Mouse (Mus musculus) mouse trophoblast stem cell (cell line): ENCODE measurements at regions not wholly inside any gene's neighbourhood (a gene's known extent, or its start where the extent isn't known, plus 50 kb on each side); places are given as distances from the start of the nearest gene placed in this dataset.

ENCODE experiments used
- in situ Hi-C, 2 experiments: fragments of 300-500 bp; cut with MseI, MboI; formaldehyde crosslinking; loops; 2 replicates in 1 of 2; 3 replicates in 1 of 2; pipeline ENCODE4 v1.15.1; 2025

DNA sequence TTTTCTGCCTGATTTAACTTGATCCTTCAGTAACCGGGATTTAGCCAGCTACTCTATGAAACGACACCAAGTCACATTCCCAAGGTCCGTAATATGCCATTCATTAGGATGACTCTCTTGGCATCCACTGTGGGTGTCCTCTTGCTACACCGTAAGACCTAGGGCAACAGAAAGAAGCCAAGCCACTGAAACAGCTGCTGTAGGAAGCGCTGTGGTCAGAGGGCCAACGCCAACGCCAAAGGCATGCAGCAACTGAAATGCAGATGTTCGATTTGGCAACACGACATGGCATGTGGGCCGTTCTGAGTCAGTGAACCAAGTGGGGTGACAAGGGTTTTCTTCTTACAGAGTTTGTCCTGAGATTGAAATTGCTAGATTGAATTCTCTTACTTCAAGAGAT lies 527.9 kb upstream of the Mpdz start:
- in situ Hi-C loops: no loop called here

- in situ Hi-C loops: no loop called here
Measured at GRCm38 (mm10) chr4:81969621-81970115, 527.1 kb upstream of the Mpdz start.

GRCm38 (mm10) chr4:81966054-81966623 lies 523.5 kb upstream of the Mpdz start:
- in situ Hi-C loops: no loop called here

DNA sequence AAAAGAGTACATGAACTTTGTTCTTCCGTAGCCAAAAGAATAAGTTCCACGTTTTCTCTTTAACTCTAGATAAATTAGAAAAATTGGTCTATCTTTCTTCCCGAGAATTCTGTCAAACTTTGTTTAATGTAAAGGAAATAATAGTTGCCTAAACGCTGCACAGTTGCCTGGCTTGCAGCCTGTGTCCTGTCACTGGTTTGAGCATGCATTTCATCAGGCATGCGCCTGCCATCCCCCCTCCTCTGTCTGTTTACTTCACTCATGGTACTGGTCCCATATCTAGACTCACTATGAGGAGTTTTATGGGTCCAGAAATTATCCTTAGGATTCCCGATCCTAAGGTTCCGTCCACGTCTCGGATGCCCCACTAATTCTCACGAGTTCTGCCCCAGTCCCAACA lies 520.5 kb upstream of the Mpdz start:
- in situ Hi-C loops: no loop called here

DNA sequence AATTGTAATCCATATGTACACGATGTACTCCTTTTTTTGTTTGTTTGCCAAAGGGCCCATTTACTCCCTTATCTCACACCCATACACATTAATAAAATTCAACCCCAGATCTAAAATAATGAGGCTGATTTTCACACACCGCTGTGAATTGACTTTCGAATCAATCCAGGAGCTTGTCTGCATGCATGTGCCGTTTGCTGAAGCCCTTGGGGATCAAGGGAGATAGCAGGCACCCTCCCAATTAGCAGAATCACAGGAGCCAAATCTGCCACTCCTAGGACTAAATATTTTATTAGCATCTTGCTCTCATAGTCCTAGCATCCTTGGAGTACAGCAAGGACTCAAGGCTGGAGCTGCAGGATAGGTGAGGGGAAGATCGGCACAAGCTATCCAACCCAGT lies 520.0 kb upstream of the Mpdz start:
- in situ Hi-C loops: no loop called here

DNA sequence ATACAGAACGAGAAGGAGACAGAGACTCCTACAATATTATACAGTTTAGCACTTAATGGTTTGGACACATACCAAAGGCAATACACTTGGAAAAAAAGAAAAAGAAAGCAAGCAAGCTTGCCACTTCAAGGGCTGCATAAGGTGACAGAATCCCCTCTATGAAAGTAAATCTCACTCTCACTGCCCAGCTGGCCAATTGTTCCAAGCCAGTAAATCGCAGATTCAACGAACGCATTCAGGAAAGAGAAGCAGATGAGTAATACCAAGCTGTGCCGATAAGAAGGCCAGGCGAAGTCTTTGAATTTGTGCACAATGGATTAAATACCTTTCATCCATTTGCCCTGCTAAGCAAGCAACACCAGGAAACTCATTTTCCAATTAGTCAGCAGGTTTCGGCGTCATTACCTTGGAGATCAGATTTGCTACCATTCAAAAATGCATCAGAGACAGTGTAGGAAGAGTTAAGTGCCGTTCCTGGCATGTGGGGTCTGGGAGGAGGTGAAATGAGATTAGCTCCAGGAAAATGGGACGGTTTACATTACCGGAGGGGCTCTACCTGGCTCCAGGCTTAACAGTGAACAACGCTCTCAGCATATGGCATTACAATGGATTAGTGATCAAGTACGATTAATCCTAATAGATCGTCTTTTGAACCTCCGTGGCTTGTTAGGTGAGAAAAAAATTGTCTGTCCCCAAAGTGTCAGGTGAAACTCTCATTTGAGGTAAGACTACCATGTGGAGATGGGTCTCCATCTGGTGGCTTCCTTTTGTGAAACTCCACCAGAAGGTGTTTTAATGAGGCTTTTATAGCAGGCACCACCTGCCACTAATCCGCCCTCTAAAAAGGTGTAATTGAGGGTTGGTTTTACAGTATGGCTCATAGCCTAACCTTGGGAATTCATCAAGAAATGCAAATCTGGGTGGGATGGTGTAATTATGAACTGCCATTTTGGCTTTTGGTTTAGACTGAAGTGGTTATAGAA lies 518.2 kb upstream of the Mpdz start:
- in situ Hi-C loops: no loop called here

GRCm38 (mm10) chr4:81956926-81957694 lies 514.5 kb upstream of the Mpdz start:
- in situ Hi-C loops: no loop called here

GRCm38 (mm10) chr4:81953023-81953422 lies 510.4 kb upstream of the Mpdz start:
- in situ Hi-C loops: no loop called here

- in situ Hi-C loops: no loop called here
Measured at GRCm38 (mm10) chr4:81937384-81937783, 494.8 kb upstream of the Mpdz start.

DNA sequence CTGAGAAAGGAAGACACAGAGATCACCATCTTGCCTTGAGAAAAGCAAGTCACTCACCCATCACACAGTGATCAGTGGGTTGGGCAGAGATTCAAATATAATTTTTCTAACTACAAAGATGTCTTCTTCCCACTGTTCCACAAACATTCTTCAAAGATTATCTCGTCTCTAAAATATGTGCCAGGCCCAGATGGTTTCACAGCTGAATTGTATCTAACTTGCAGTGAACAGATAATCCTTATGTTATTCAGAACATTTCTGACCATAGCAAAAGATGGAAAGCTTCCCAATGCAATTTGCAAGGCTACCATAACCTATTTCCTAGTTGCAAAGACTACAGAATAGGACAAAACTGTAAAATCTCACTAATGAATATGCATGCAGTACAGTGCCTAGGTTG lies 488.3 kb upstream of the Mpdz start:
- in situ Hi-C loops: no loop called here

GRCm38 (mm10) chr4:81928581-81929244 lies 486.1 kb upstream of the Mpdz start:
- in situ Hi-C loops: no loop called here

GRCm38 (mm10) chr4:81927176-81927714 lies 484.6 kb upstream of the Mpdz start:
- in situ Hi-C loops: no loop called here

DNA sequence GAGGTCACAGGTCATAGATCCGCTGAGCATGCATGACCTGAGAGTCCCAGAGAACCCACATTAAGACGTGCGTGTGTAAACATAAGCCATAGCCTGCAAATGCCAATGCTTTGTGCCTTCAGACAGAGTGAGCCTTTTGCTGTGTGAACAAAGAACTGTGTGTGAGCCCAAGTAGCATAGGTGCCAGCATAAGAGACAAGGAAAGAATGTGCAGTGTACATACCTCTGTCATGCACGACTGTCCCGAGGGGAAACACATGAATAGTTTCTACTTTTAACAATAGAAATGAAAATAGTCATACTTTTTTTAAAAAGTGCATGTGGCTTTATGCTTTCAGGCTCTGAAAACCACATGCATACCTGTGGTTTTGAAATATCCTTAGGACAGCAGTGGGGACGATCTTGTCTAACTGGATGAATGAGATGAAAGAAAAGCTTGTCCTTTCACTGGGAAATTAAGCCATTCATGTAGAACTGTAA lies 484.1 kb upstream of the Mpdz start:
- in situ Hi-C loops: no loop called here

GRCm38 (mm10) chr4:81925611-81926010 lies 483.0 kb upstream of the Mpdz start:
- in situ Hi-C loops: no loop called here

DNA sequence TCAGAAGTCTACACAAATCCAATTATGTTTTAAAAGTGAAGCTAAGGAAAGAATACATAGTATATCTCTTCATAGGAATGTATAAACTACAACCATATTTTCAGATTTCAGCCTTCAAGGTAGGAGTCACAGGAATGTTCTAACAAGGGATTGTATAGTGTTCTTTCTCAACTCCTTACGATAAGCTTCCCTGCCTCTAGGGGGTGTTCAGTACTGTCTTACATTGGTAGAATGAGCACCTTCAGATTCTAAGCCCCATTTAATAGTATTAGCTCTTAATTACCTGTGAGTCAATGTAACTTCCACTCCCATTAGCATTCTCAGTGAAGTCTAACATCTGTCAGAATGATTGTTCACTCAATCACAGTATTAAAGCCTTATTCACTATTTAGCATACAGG lies 481.5 kb upstream of the Mpdz start:
- in situ Hi-C loops: no loop called here

- in situ Hi-C loops: no loop called here
Measured at GRCm38 (mm10) chr4:81922876-81923275, 480.3 kb upstream of the Mpdz start.

GRCm38 (mm10) chr4:81914971-81915370 lies 472.4 kb upstream of the Mpdz start:
- in situ Hi-C loops: no loop called here

DNA sequence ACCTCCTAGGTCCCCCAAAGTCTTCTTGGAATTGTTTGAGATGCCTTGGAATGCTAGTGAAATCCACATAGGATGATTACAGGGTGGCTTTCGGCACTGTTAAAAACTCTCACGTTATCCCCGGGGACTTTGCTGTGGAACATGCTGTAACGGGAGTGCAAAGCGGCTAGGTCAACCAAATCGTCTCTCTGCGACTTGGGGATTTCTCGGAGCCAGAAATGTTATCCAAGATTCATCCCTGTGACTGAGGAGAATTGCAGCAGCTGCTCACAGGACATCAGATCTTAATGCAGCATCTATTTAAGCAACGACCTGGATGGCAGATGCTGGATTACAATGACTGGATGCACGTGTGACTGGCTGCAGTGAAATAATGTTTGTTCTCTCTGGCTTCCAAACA lies 470.7 kb upstream of the Mpdz start:
- in situ Hi-C loops: no loop called here

GRCm38 (mm10) chr4:81912653-81913052 lies 470.0 kb upstream of the Mpdz start:
- in situ Hi-C loops: no loop called here

GRCm38 (mm10) chr4:81899961-81900540 lies 457.4 kb upstream of the Mpdz start:
- in situ Hi-C loops: no loop called here

DNA sequence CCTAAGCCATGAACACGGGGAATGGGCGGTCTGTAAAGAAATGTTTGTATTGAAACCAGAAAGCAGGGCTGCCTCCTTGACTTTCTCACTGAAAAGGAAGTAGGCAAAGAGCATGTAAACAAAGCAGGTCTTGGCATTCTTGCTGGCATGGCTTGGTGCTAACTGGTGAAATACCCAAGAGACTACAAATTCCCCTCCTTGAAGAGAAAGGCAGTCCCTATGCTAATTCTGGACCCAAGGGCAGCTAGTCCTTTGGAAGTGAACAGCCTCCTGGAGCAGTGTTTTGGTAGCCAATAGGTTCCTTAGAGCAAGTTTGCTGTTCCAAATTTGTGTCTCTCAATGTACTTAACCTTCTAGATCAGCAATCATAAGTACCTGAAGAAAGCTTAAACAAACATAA lies 456.0 kb upstream of the Mpdz start:
- in situ Hi-C loops: no loop called here
